Mouse (Mus musculus) neural tube, embryonic 10.5 days (tissue): ENCODE measurements around the gene Hpca.

Source experiments
- DNase-seq: peaks from one replicate; pipeline ENCODE4 v3.0.0-alpha.2; 2017; ENCODE audit warnings: low spot score; ENCODE audit errors: extremely low spot score

Hpca gene

DNA sequence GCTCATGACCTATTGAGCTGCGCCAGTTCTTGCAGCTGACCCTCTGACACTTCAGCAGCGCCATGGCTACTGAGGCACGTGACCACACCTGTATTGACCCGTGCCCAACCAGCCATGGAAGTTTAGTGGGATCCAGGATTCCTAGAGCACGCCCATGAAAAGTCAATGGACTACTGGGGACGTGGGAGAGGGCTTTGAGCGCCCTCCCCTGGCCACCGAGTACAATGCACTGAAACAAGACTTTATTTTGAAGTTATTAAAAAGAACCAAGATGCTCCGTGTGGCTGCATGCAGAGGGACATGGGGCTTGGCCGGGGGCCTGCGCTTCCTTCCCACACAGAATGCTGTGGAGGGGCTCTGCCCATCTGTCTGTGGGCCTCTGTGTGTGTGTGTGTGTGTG lies 10.5 kb downstream of the Hpca start:
- DNase-seq, result no peak

- no peak for DNase-seq
Observed at GRCm38 (mm10) chr4:129110804-129111203, 11.0 kb downstream of the Hpca start.

- DNase-seq, result no peak
Observed at GRCm38 (mm10) chr4:129108624-129109023, 13.2 kb downstream of the Hpca start.

DNA sequence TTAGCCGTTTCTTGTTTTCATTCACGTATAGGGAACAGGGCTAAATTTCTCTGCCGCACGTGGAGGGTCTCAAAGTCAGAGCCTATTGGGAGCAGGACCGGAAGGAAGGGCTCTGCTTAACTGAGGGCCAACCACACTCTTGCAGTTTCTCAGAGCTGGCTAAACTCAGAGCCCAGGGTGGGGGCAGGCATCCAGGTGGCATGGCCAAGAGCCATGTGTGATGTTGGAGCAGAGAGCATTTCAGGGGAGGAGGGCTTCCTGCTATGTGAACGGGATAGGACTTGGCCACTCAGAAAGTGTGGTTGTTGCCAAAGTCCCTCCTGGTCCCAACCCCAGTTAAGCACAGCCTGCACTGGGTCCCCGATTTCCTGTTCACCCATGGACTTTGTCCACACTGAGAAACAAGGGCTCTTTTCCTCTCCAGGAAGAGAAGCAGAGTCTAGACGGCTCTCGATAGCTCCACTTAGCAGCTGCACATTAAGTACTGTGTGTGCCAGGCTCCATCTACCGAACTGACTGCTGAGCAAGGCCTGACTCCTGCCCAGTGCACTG lies 14.4 kb downstream of the Hpca start:
- no peak for DNase-seq

- no peak for DNase-seq
Observed at GRCm38 (mm10) chr4:129106073-129106472, 15.8 kb downstream of the Hpca start.

DNA sequence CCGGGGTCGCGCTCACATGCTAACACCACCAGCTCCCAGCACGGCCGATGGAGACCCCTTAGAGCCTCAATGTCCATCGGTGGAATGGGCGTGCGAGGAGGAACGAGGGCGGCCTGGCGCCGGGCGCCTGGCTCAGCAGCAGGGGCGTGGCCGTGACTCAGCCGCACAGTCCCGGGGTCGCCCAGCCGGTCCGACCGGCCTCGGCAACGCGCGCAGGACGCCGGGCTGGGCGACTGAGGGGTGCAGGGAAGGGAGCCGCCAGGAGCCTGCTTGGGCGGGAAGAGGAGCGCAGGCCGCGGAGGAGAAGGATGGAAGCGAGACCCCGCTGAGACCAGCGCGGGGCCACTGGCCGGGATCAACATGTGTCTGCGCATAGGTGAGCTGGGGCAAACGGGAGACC lies 16.5 kb downstream of the Hpca start, which contains the start of gene Tmem54:
TSS of gene Tmem54 (plus strand) at position 193 of the 400 bp plus-strand sequence.
- DNase-seq, result peak; percentile 38

- DNase-seq, result no peak
Observed at GRCm38 (mm10) chr4:129102133-129102829, 19.6 kb downstream of the Hpca start.

GRCm38 (mm10) chr4:129097006-129097405 lies 24.8 kb downstream of the Hpca start:
- no peak for DNase-seq

DNA sequence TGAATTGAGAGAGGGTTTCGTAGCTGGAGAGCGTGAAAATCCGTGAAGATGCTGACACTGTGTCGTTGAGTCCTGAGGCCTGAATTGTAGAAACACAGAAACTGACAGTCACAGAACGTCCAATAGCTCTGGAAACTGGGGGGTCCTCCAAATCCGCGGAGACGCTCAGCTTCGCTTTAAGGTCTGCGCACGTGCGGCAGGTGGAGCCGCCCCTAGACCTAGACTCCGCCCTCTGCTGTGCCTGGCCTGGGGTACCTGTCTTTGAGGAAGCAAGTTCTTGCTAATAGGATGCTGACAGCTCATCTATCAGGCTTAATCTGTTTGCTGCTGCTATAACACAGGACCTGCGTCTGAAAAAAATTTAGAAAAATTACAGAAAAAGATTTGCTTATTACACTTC lies 26.6 kb downstream of the Hpca start:
- DNase-seq, result no peak

GRCm38 (mm10) chr4:129087850-129088249 lies 34.0 kb downstream of the Hpca start:
- DNase-seq, result no peak

- peak; percentile 79 for DNase-seq
Observed at GRCm38 (mm10) chr4:129086078-129086477, 35.8 kb downstream of the Hpca start.

GRCm38 (mm10) chr4:129084896-129085295 lies 36.9 kb downstream of the Hpca start:
- DNase-seq, result no peak

GRCm38 (mm10) chr4:129082379-129083115 lies 39.3 kb downstream of the Hpca start:
- DNase-seq, result peak; percentile 59

DNA sequence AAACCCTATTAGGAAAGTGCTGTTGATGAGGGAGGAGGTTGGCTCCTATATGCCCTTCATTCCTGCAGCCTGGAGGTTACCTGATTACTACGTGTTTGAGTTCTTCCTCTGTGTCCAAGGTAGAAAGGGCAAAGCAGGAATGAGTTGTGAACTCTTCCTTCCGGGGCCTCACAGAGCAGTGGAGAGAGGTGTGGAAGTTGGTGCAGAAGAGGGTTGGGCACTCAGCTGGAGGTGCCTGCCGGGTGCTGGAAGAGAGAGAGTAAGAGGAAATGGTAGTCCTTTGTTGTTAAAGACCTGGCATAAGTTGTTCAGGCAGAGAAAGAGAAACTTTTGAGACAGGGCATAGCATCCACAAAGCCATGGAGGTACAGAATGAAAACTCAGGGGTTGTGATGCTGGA lies 39.9 kb downstream of the Hpca start:
- DNase-seq, result no peak

- DNase-seq, result no peak
Observed at GRCm38 (mm10) chr4:129081512-129081911, 40.3 kb downstream of the Hpca start.

- no peak for DNase-seq
Observed at GRCm38 (mm10) chr4:129081041-129081440, 40.8 kb downstream of the Hpca start.

DNA sequence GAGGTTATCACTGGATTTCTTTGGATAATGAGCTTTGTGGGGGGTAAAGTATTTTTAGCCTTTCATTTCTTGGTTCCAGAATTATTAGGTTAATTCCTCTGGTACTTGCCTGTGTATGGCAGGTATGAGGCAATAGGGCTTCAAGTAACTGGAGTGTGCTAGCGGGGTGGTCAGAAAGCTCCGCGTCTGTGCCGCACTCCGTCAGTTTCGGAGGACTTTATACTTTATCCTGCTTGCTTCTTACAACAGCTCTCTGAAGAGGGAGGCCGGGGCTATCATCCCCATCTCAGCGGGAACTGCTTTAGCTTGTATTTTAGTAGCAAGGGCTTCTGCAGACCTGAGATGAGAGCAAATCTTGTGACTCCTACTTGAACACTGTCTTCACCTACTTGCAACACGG lies 42.7 kb downstream of the Hpca start:
- no peak for DNase-seq

DNA sequence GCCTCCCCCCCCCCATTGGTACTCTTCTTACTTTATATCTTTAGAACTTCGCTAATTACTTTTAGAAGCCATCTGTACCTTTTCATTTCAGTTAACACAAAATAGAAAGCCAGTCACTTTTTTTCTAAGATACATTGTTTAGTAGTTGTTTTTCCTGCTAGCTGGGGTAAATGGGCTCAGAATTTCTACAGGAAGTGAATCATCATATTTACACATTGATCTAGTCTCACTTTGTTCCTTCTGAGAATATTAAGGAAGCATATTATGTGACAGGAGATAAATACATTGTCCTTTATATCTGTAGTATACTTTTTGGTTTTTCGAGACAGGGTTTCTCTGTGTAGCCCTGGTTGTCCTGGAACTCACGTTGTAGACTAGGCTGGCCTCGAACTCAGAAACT lies 53.0 kb downstream of the Hpca start:
- DNase-seq, result no peak

GRCm38 (mm10) chr4:129067638-129068415 lies 54.0 kb downstream of the Hpca start:
- no peak for DNase-seq

GRCm38 (mm10) chr4:129065688-129066236 lies 56.1 kb downstream of the Hpca start:
- no peak for DNase-seq

GRCm38 (mm10) chr4:129062281-129063075 lies 59.4 kb downstream of the Hpca start:
- DNase-seq, result no peak
